Mouse (Mus musculus): Measurements from ENCODE around the gene Swt1. TPM values are rescaled to one million over a fixed set of nuclear protein-coding genes. Genes with fewer than 3 reads are reported as not detected.
A peak's percentile ranks its signal among the peaks of the same experiment; 100 is the strongest.
"Not testable (repeated sequence)": the region's sequence is repeated elsewhere in the genome, so short reads cannot be mapped to it uniquely, and the experiment has no call there.

Gene Swt1
- 27.6 and 27.9 TPM in 2 replicates for polyA plus RNA-seq (2014; fragmentation: Nextera tagmentation; extraction: Ambion mirVana)

DNA sequence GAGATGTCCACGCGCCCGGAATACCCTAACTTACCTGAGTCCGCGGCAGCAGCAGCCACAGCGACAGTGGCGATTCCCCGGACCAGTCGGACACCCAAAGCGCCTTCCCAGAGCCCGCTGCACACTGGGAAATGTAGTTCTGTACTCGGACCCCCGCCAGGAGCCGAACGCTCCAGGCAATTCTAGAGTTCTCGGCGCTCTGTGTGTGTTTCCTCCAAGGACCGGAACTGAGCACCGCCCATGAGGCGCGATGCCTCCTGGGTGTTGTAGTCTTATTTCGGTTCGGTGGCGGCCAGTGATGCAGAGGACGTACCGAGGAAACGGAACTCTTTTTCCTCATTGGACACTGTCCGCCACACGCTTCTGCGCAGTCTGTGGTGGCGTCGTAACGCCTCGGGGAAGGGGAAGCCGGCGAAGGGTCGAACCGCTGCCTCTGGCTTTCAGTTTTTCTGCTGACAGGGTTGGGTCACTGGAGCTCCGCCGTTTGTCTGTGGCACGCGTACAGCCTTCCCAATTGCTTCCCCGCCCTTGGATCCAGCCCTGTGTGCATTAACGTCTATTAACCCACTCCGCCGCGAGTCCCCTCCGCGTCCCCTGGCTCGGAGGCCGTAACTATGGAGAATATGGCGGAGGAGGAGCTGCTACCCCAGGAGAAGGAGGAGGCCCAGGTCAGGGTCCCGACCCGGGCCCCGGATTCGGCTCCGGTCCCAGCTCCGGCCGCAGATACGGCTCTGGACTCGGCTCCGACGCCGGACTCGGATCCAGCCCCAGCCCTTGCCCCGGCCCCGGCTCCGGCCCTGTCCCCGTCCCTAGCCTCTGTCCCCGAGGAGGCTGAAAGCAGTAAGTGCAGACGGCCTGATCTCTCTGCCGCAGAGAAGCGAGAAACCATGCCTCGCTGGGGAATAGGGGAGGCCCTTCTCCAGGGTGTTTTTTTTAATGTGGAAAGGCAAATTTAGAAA is at the start of gene Swt1, which contains the start of gene Trmt1l:
Gene Swt1 (minus strand): TSS at position 193 of the 959 bp plus-strand sequence.
Gene Trmt1l (plus strand): TSS at position 280 of the 959 bp plus-strand sequence.
- peak; percentile 100 for ATAC-seq (ENCODE audit: low FRiP score, low TSS enrichment)
- H3K9ac ChIP-seq (ENCODE audit: low read depth, low read length), result peak within 1 kb of the TSS; percentile 95

DNA sequence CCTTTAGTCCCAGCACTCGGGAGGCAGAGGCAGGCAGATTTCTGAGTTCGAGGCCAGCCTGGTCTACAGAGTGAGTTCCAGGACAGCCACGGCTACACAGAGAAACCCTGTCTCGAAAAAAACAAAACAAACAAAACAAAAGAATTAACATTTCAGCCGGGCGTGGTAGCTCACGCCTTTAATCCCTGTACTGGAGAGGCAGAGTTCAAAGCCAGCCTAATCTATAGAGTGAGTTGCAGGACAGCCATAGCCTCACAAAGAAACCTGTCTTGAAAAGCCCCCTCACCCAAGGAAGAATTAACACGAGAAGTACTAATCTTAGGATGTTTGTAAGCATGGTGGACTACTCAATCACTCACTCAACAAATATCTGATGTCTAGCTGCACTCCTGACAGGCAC is 44.1 kb upstream of the Swt1 start:
- not testable (repeated sequence) for H3K4me2 ChIP-seq (replicated peaks; ENCODE audit: low read depth, low read length); H3K27ac ChIP-seq (ENCODE audit: low read depth, low read length); H3K4me3 ChIP-seq (ENCODE audit: low read length); H3K9me3 ChIP-seq (ENCODE audit: control insufficient read depth, low read length); ATAC-seq (ENCODE audit: low FRiP score, low TSS enrichment); H3K9ac ChIP-seq (ENCODE audit: low read depth, low read length); H3K27me3 ChIP-seq (ENCODE audit: control insufficient read depth, insufficient read depth, low read length); H3K4me1 ChIP-seq (ENCODE audit: control insufficient read depth, insufficient read depth, low read length)
- peaks cover 72% of the 10 kb centered on the region for H3K36me3 ChIP-seq (ENCODE audit: control insufficient read depth, insufficient read depth, low read length)
- WGBS, result 93% methylated on average over 8 of the region's 8 CpGs

More for the DNA sequence above, at the start of gene Swt1, which contains the start of gene Trmt1l:
- H3K4me2 ChIP-seq (replicated peaks; ENCODE audit: low read depth, low read length), result peak within 1 kb of the TSS; percentile 64
- no peaks in the 10 kb centered on the region for H3K9me3 ChIP-seq (ENCODE audit: control insufficient read depth, low read length)
- peak within 1 kb of the TSS; percentile 89 for H3K4me3 ChIP-seq (ENCODE audit: low read length)
- peaks cover 4% of the 10 kb centered on the region; the same call in 1 of the 2 replicates for H3K4me1 ChIP-seq (ENCODE audit: control insufficient read depth, insufficient read depth, low read length)
- H3K27me3 ChIP-seq (ENCODE audit: control insufficient read depth, insufficient read depth, low read length), result no peaks in the 10 kb centered on the region
- WGBS, result under 1% methylated on average over 74 of the region's 74 CpGs
- peak within 1 kb of the TSS; percentile 97 for H3K27ac ChIP-seq (ENCODE audit: low read depth, low read length)
- peaks cover 2% of the 10 kb centered on the region; the same call in 1 of the 2 replicates for H3K36me3 ChIP-seq (ENCODE audit: control insufficient read depth, insufficient read depth, low read length)

DNA sequence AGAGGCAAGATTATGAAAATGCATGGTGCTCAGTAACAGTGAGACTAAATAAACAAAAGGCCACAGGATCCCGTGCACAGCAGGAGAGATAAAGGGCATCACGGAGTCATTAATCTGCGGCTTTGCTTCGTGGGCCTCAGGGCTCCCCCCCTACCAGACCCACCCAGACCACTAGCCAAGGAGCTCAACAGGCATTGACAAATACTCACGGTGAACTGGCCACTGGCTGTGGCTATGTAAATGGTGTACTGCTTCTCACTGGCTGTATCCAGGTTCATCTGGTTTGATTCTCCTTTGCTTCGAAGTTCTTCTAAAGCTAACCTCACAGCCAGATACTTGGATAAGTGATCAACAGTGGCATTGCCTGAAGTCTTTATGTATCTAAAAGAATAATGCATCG is 43.2 kb upstream of the Swt1 start:
- WGBS, result 55% methylated on average over 7 of the region's 7 CpGs
- Histone ChIP-seq H3K27me3 (ENCODE audit: control insufficient read depth, insufficient read depth, low read length) (no peaks in the 10 kb centered on the region), H3K36me3 (ENCODE audit: control insufficient read depth, insufficient read depth, low read length) (peaks cover 64% of the 10 kb centered on the region), H3K4me1 (ENCODE audit: control insufficient read depth, insufficient read depth, low read length) (no peaks in the 10 kb centered on the region), H3K4me3 (ENCODE audit: low read length) (no peak overlapping the region), H3K4me2 (replicated peaks; ENCODE audit: low read depth, low read length) (no peak overlapping the region), H3K9ac (ENCODE audit: low read depth, low read length) (no peak overlapping the region), H3K27ac (ENCODE audit: low read depth, low read length) (no peak overlapping the region), H3K9me3 (ENCODE audit: control insufficient read depth, low read length) (no peaks in the 10 kb centered on the region)
- peak; percentile 71; the same call in 1 of the 2 replicates for ATAC-seq (ENCODE audit: low FRiP score, low TSS enrichment)

DNA sequence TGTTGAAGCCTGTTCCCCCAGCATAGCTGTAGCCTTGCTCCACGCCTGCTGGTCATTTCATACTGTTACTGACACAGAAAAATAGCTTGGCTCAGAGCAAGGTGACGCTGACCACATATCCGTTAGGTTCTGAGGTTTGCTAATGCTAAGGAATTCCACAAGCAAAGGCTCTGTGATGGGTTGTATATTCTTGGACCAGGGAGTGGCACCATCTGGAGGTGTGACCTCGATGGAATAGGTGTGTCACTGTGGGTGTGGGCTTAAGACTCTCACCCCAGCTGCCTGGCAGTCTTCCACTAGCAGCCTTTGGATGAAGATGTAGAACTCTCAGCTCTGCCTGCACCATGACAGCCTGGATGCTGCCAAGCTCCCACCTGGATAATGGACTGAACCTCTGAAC is 38.3 kb upstream of the Swt1 start:
- peaks cover 22% of the 10 kb centered on the region for H3K36me3 ChIP-seq (ENCODE audit: control insufficient read depth, insufficient read depth, low read length)
- no peaks in the 10 kb centered on the region for H3K4me1 ChIP-seq (ENCODE audit: control insufficient read depth, insufficient read depth, low read length)
- H3K27ac ChIP-seq (ENCODE audit: low read depth, low read length), result no peak overlapping the region
- no peak overlapping the region for H3K4me2 ChIP-seq (replicated peaks; ENCODE audit: low read depth, low read length)
- no peak overlapping the region for H3K9ac ChIP-seq (ENCODE audit: low read depth, low read length)
- no peaks in the 10 kb centered on the region for H3K27me3 ChIP-seq (ENCODE audit: control insufficient read depth, insufficient read depth, low read length)
- H3K9me3 ChIP-seq (ENCODE audit: control insufficient read depth, low read length), result no peaks in the 10 kb centered on the region
- whole genome bisulfite sequencing, result 90% methylated on average over 4 of the region's 4 CpGs
- H3K4me3 ChIP-seq (ENCODE audit: low read length), result no peak overlapping the region
- ATAC-seq (ENCODE audit: low FRiP score, low TSS enrichment), result no peak

DNA sequence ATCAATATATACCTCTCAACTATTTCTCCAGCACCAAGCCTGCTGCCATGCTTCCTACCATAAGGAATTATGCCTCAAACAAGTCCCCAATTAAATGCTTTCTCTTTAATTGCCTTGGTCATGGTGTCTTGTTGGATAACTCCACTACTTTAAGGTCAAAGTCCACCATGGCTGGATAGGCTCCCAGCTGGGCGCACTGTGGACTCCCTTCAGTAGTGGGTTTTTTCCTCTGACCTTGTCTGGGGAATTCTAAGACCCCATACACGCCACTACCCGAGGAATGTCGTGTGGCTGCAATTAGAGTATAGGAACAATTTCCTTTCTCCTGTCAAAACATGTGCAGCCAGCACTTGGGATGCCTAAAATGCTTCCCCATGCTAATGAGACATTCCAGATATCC is 36.7 kb upstream of the Swt1 start:
- Histone ChIP-seq H3K4me3 (ENCODE audit: low read length) (no peak overlapping the region), H3K27me3 (ENCODE audit: control insufficient read depth, insufficient read depth, low read length) (no peaks in the 10 kb centered on the region), H3K36me3 (ENCODE audit: control insufficient read depth, insufficient read depth, low read length) (peaks cover 16% of the 10 kb centered on the region; the same call in 1 of the 2 replicates), H3K9me3 (ENCODE audit: control insufficient read depth, low read length) (no peaks in the 10 kb centered on the region), H3K27ac (ENCODE audit: low read depth, low read length) (no peak overlapping the region), H3K4me1 (ENCODE audit: control insufficient read depth, insufficient read depth, low read length) (no peaks in the 10 kb centered on the region), H3K9ac (ENCODE audit: low read depth, low read length) (no peak overlapping the region), H3K4me2 (replicated peaks; ENCODE audit: low read depth, low read length) (no peak overlapping the region)
- no peak for ATAC-seq (ENCODE audit: low FRiP score, low TSS enrichment)
- 55% methylated on average over 4 of the region's 4 CpGs for WGBS

DNA sequence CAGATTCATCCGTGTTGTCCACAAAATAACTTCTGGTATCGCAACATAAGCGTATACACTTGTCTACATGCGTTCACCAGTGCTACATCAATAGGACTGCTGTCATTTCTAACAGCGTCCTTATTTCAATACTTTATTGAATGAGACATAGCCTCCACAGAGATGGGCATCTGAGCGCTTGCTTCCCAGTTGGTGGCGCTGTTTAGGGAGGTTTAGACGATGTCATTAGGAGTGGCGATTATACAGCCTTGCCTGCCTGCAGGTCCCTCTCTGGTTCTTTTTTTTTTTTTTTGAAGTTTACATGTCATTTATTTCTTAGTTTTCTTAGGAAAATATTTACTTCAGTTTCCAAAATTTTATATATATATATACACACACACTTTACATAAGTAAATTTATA is 33.0 kb upstream of the Swt1 start:
- H3K27me3 ChIP-seq (ENCODE audit: control insufficient read depth, insufficient read depth, low read length), result no peaks in the 10 kb centered on the region
- H3K4me3 ChIP-seq (ENCODE audit: low read length), result no peak overlapping the region
- peaks cover 32% of the 10 kb centered on the region for H3K36me3 ChIP-seq (ENCODE audit: control insufficient read depth, insufficient read depth, low read length)
- no peak for ATAC-seq (ENCODE audit: low FRiP score, low TSS enrichment)
- 83% methylated on average over 9 of the region's 9 CpGs for WGBS
- no peak overlapping the region for H3K9ac ChIP-seq (ENCODE audit: low read depth, low read length)
- no peaks in the 10 kb centered on the region for H3K9me3 ChIP-seq (ENCODE audit: control insufficient read depth, low read length)
- no peak overlapping the region for H3K4me2 ChIP-seq (replicated peaks; ENCODE audit: low read depth, low read length)
- H3K4me1 ChIP-seq (ENCODE audit: control insufficient read depth, insufficient read depth, low read length), result no peaks in the 10 kb centered on the region
- no peak overlapping the region for H3K27ac ChIP-seq (ENCODE audit: low read depth, low read length)

DNA sequence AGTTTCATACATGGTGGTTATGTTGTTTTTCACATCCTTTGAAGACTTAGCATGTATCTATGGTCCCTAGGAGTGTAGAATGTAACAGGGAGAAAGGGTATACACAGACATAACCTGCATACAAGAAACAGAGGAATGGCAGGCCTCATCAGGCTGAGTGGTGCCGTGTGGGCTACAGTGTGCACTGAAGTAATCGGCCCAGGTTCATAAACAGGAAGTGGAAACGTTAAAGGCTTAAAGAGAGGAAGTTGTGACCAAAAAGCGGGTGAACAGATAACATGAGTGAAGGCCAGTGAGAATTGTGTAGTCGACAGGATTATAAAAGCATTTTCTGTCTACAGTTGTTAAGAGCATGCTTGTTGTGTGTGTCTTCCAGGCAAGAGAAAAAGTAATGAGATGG is 28.8 kb upstream of the Swt1 start:
- H3K9ac ChIP-seq (ENCODE audit: low read depth, low read length), result no peak overlapping the region
- no peak overlapping the region for H3K4me3 ChIP-seq (ENCODE audit: low read length)
- H3K4me1 ChIP-seq (ENCODE audit: control insufficient read depth, insufficient read depth, low read length), result no peaks in the 10 kb centered on the region
- no peaks in the 10 kb centered on the region for H3K9me3 ChIP-seq (ENCODE audit: control insufficient read depth, low read length)
- no peak for ATAC-seq (ENCODE audit: low FRiP score, low TSS enrichment)
- H3K27me3 ChIP-seq (ENCODE audit: control insufficient read depth, insufficient read depth, low read length), result no peaks in the 10 kb centered on the region
- no peak overlapping the region for H3K4me2 ChIP-seq (replicated peaks; ENCODE audit: low read depth, low read length)
- no peak overlapping the region for H3K27ac ChIP-seq (ENCODE audit: low read depth, low read length)
- 84% methylated on average over 5 of the region's 5 CpGs for WGBS
- H3K36me3 ChIP-seq (ENCODE audit: control insufficient read depth, insufficient read depth, low read length), result peaks cover 59% of the 10 kb centered on the region

DNA sequence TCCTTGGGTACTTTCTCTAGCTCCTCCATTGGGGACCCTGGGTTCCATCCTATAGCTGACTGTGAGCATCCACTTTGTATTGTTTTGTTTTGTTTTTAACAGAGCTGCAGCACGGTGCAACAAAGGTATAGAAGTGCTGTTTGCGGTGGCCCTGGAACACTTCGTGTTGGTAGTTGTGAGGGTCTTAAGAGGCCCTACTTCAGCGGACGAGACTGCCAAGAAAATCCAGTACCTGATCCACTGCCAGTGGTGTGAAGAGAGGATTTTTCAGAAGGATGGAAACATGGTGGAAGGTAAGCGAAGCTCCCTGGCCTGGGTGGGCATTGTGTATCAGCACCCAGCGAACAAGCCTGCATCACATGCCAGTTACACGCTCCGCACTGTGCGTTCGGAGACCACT is 23.7 kb upstream of the Swt1 start:
- H3K9me3 ChIP-seq (ENCODE audit: control insufficient read depth, low read length), result no peaks in the 10 kb centered on the region
- no peak overlapping the region for H3K4me3 ChIP-seq (ENCODE audit: low read length)
- H3K4me2 ChIP-seq (replicated peaks; ENCODE audit: low read depth, low read length), result no peak overlapping the region
- WGBS, result 96% methylated on average over 11 of the region's 11 CpGs
- no peak overlapping the region for H3K9ac ChIP-seq (ENCODE audit: low read depth, low read length)
- ATAC-seq (ENCODE audit: low FRiP score, low TSS enrichment), result no peak
- H3K27me3 ChIP-seq (ENCODE audit: control insufficient read depth, insufficient read depth, low read length), result no peaks in the 10 kb centered on the region
- no peak overlapping the region for H3K27ac ChIP-seq (ENCODE audit: low read depth, low read length)
- no peaks in the 10 kb centered on the region for H3K4me1 ChIP-seq (ENCODE audit: control insufficient read depth, insufficient read depth, low read length)
- H3K36me3 ChIP-seq (ENCODE audit: control insufficient read depth, insufficient read depth, low read length), result peaks cover 68% of the 10 kb centered on the region

DNA sequence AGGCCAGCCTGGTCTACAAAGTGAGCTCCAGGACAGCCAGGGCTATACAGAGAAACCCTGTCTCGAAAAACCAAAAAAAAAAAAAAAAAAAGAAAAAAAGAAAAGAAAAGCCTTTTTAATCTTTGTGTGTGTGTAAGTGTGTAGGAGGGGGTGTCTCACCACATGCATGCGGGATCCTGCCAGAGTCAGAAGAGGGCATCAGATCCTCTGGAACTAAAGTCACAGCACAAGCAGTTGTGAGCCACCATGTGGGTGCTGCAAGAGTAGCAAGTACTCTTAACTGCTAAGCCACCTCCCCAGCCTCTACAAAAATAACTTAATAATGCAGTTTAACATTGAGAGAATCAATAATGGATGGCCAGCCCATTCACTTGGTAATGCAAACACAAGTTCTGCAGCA is 22.6 kb upstream of the Swt1 start:
- Histone ChIP-seq H3K4me2 (replicated peaks; ENCODE audit: low read depth, low read length) (no peak overlapping the region), H3K27ac (ENCODE audit: low read depth, low read length) (no peak overlapping the region), H3K4me1 (ENCODE audit: control insufficient read depth, insufficient read depth, low read length) (no peaks in the 10 kb centered on the region), H3K4me3 (ENCODE audit: low read length) (no peak overlapping the region), H3K27me3 (ENCODE audit: control insufficient read depth, insufficient read depth, low read length) (no peaks in the 10 kb centered on the region), H3K9me3 (ENCODE audit: control insufficient read depth, low read length) (no peaks in the 10 kb centered on the region), H3K9ac (ENCODE audit: low read depth, low read length) (no peak overlapping the region), H3K36me3 (ENCODE audit: control insufficient read depth, insufficient read depth, low read length) (peaks cover 71% of the 10 kb centered on the region)
- 96% methylated on average over 1 of the region's 2 CpGs for WGBS
- ATAC-seq (ENCODE audit: low FRiP score, low TSS enrichment), result no peak
